Mouse (Mus musculus) ovary, adult 18-20 months (tissue): Measurements from ENCODE around the gene Ifne.
A peak's percentile ranks its signal among the peaks of the same experiment; 100 is the strongest.
"Not testable (repeated sequence)": the region's sequence is repeated elsewhere in the genome, so short reads cannot be mapped to it uniquely, and the experiment has no call there.

Experiments used
- DNase-seq: peaks from one replicate; pipeline ENCODE4 v3.0.0; 2022; ENCODE audit warnings: low spot score, mixed read lengths

Ifne gene

GRCm38 (mm10) chr4:88867926-88868911, 11.8 kb downstream of the Ifne start:
- no peak for DNase-seq

- peak; percentile 22 for DNase-seq
Observed at GRCm38 (mm10) chr4:88867366-88867925, 12.6 kb downstream of the Ifne start.

GRCm38 (mm10) chr4:88865011-88865569, 14.9 kb downstream of the Ifne start:
- DNase-seq = no peak

- DNase-seq = no peak
Observed at GRCm38 (mm10) chr4:88864599-88864998, 15.4 kb downstream of the Ifne start.

- no peak for DNase-seq
Observed at GRCm38 (mm10) chr4:88863309-88863708, 16.7 kb downstream of the Ifne start.

GRCm38 (mm10) chr4:88859214-88859613, 20.8 kb downstream of the Ifne start:
- DNase-seq = no peak

GRCm38 (mm10) chr4:88851026-88851763, 28.8 kb downstream of the Ifne start:
- no peak for DNase-seq

- DNase-seq = no peak
Observed at GRCm38 (mm10) chr4:88849698-88850097, 30.3 kb downstream of the Ifne start, which contains the start of gene Ifna1. TSS of gene Ifna1 (plus strand) at chr4:88850087.

GRCm38 (mm10) chr4:88845334-88845733, 34.7 kb downstream of the Ifne start:
- DNase-seq = no peak

GRCm38 (mm10) chr4:88841438-88841911, 38.5 kb downstream of the Ifne start, which contains the start of gene Ifna4:
TSS of gene Ifna4 (plus strand) at chr4:88841861.
- DNase-seq = no peak

- no peak for DNase-seq
Observed at GRCm38 (mm10) chr4:88840058-88840457, 39.9 kb downstream of the Ifne start.

- DNase-seq = no peak
Observed at GRCm38 (mm10) chr4:88838828-88839227, 41.2 kb downstream of the Ifne start.

- DNase-seq = not testable (repeated sequence)
Observed at GRCm38 (mm10) chr4:88835225-88835624, 44.8 kb downstream of the Ifne start, which contains the start of gene Ifna5. TSS of gene Ifna5 (plus strand) at chr4:88835525.

- DNase-seq = no peak
Observed at GRCm38 (mm10) chr4:88830523-88830922, 49.5 kb downstream of the Ifne start.
